Mouse (Mus musculus): ENCODE measurements around the gene Daam2. TPM values are rescaled to one million over a fixed set of nuclear protein-coding genes. Genes with fewer than 3 reads are reported as not detected.
"Not testable (repeated sequence)": the region's sequence is repeated elsewhere in the genome, so short reads cannot be mapped to it uniquely, and the experiment has no call there.

The Daam2 gene
- total RNA-seq, 4 experiments from 2014 or later = 66.2 to 85.4 (median 78.1) TPM

GRCm38 (mm10) chr17:49489098-49489497 is 75.0 kb downstream of the Daam2 start:
- DNase-seq (ENCODE audit: low spot score in 2 of 2) = no peak

GRCm38 (mm10) chr17:49484435-49484834 is 79.7 kb downstream of the Daam2 start:
- peak; percentile 44 for DNase-seq (ENCODE audit: low spot score in 2 of 2)

- DNase-seq (ENCODE audit: low spot score in 2 of 2) = peak; percentile 49 to 55
Measured at GRCm38 (mm10) chr17:49481876-49482275, 82.3 kb downstream of the Daam2 start.

- no peak for DNase-seq (ENCODE audit: low spot score in 2 of 2)
Measured at GRCm38 (mm10) chr17:49477370-49477769, 86.8 kb downstream of the Daam2 start.

- no peak for DNase-seq (ENCODE audit: low spot score in 2 of 2)
Measured at GRCm38 (mm10) chr17:49475174-49475573, 89.0 kb downstream of the Daam2 start.

- DNase-seq (ENCODE audit: low spot score in 2 of 2) = peak in 1 of 2 experiments; percentile 46
Measured at GRCm38 (mm10) chr17:49474051-49474450, 90.1 kb downstream of the Daam2 start.

- no peak for DNase-seq (ENCODE audit: low spot score in 2 of 2)
Measured at GRCm38 (mm10) chr17:49472626-49473025, 91.5 kb downstream of the Daam2 start.

GRCm38 (mm10) chr17:49468223-49468622 is 95.9 kb downstream of the Daam2 start:
- peak; percentile 52 to 90 for DNase-seq (ENCODE audit: low spot score in 2 of 2)

GRCm38 (mm10) chr17:49464884-49465283 is 99.3 kb downstream of the Daam2 start:
- DNase-seq (ENCODE audit: low spot score in 2 of 2) = no peak

- no peak for DNase-seq (ENCODE audit: low spot score in 2 of 2)
Measured at GRCm38 (mm10) chr17:49458386-49458785, 105.8 kb downstream of the Daam2 start.

- no peak for DNase-seq (ENCODE audit: low spot score in 2 of 2)
Measured at GRCm38 (mm10) chr17:49457833-49458232, 106.3 kb downstream of the Daam2 start.

- DNase-seq (ENCODE audit: low spot score in 2 of 2) = no peak
Measured at GRCm38 (mm10) chr17:49456334-49456733, 107.8 kb downstream of the Daam2 start.

GRCm38 (mm10) chr17:49450922-49451321 is 113.2 kb downstream of the Daam2 start:
- no peak for DNase-seq (ENCODE audit: low spot score in 2 of 2)

- DNase-seq (ENCODE audit: low spot score in 2 of 2) = no peak
Measured at GRCm38 (mm10) chr17:49449230-49449608, 114.9 kb downstream of the Daam2 start.

GRCm38 (mm10) chr17:49448570-49449229 is 115.4 kb downstream of the Daam2 start:
- no peak for DNase-seq (ENCODE audit: low spot score in 2 of 2)

- not testable (repeated sequence) for DNase-seq (ENCODE audit: low spot score in 2 of 2)
Measured at GRCm38 (mm10) chr17:49442841-49443240, 121.3 kb downstream of the Daam2 start.

GRCm38 (mm10) chr17:49440331-49441130 is 123.6 kb downstream of the Daam2 start:
- no peak for DNase-seq (ENCODE audit: low spot score in 2 of 2)

- no peak for DNase-seq (ENCODE audit: low spot score in 2 of 2)
Measured at GRCm38 (mm10) chr17:49439706-49440105, 124.4 kb downstream of the Daam2 start.

- no peak for DNase-seq (ENCODE audit: low spot score in 2 of 2)
Measured at GRCm38 (mm10) chr17:49438822-49439574, 125.1 kb downstream of the Daam2 start.

GRCm38 (mm10) chr17:49437306-49437705 is 126.8 kb downstream of the Daam2 start:
- DNase-seq (ENCODE audit: low spot score in 2 of 2) = not testable (repeated sequence)

- DNase-seq (ENCODE audit: low spot score in 2 of 2) = no peak
Measured at GRCm38 (mm10) chr17:49436631-49437030, 127.5 kb downstream of the Daam2 start.

- peak in 1 of 2 experiments; percentile 6 for DNase-seq (ENCODE audit: low spot score in 2 of 2)
Measured at GRCm38 (mm10) chr17:49435081-49435480, 129.1 kb downstream of the Daam2 start.
